Mouse (Mus musculus) MEL (cell line): Measurements from ENCODE around the gene Mecom.

ENCODE experiments used
- CTCF ChIP-seq, 3 experiments: IDR thresholded peaks in 2 of 3; conservative IDR thresholded peaks in 1 of 3; 2 replicates each; pipeline ENCODE4 v1.5.1; 2011 to 2012; ENCODE audit warnings: low read length in 3 of 3, low read depth in 2 of 3, mild to moderate bottlenecking in 2 of 3, improper control_type of control experiment in 1 of 3, inconsistent platforms in 1 of 3, mixed read lengths in 1 of 3, moderate library complexity in 1 of 3; ENCODE audit not compliant: control insufficient read depth in 1 of 3, insufficient read depth in 1 of 3, poor library complexity in 1 of 3, severe bottlenecking in 1 of 3
- EP300 ChIP-seq, 2 experiments: IDR thresholded peaks; 2 replicates each; pipeline ENCODE4 v1.6.1; 2011; ENCODE audit warnings: improper control_type of control experiment in 2 of 2, low read length in 2 of 2, low read depth in 1 of 2, mild to moderate bottlenecking in 1 of 2
- POLR2A ChIP-seq, 2 experiments: IDR thresholded peaks; 2 replicates each; pipeline ENCODE4 v1.6.1; 2011 to 2012; ENCODE audit warnings: low read length in 2 of 2, mild to moderate bottlenecking in 2 of 2, control low read depth in 1 of 2, improper control_type of control experiment in 1 of 2, low read depth in 1 of 2, moderate library complexity in 1 of 2; ENCODE audit not compliant: control insufficient read depth in 1 of 2, insufficient read depth in 1 of 2, poor library complexity in 1 of 2
- TAL1 ChIP-seq: IDR thresholded peaks from 2 replicates; pipeline ENCODE4 v1.6.1; 2012; ENCODE audit warnings: mild to moderate bottlenecking, inconsistent platforms, low read length, moderate library complexity, mixed read lengths

GRCm38 (mm10) chr3:30048792-30049191 is 499.0 kb downstream of the Mecom start:
- TF ChIP-seq TAL1 = no peak
- no peak for TF ChIP-seq CTCF (IDR thresholded peaks at IDR 0.05 in 2 of 3, conservative IDR thresholded peaks at IDR 0.05 in 1 of 3; ENCODE audit: control insufficient read depth in 1 of 3, insufficient read depth in 1 of 3, low read depth in 2 of 3, low read length in 3 of 3, poor library complexity in 1 of 3, severe bottlenecking in 1 of 3)
- no peak for TF ChIP-seq EP300 (IDR thresholded peaks at IDR 0.05; ENCODE audit: low read depth in 1 of 2, low read length in 2 of 2)
- no peak for TF ChIP-seq POLR2A (IDR thresholded peaks at IDR 0.05; ENCODE audit: control insufficient read depth in 1 of 2, insufficient read depth in 1 of 2, low read depth in 1 of 2, low read length in 2 of 2, poor library complexity in 1 of 2)
